Mouse (Mus musculus): ENCODE measurements around the gene Tmem151b. TPM values are rescaled to one million over a fixed set of nuclear protein-coding genes. Genes with fewer than 3 reads are reported as not detected.

The Tmem151b gene
- 0.14 and 0.17 TPM in 2 replicates for polyA plus RNA-seq (2015; fragmentation: Nextera tagmentation; extraction: Ambion mirVana)

GRCm38 (mm10) chr17:45549617-45550181, at the start of gene Tmem151b:
Gene Tmem151b (minus strand): TSS chr17:45549677.
- DNase-seq = no peak
- peak within 1 kb of the TSS; percentile 54 for H3K4me3 ChIP-seq (replicated peaks)
- no peaks in the 10 kb centered on the region for H3K36me3 ChIP-seq
- peak within 1 kb of the TSS; percentile 69 for H3K4me2 ChIP-seq
- H3K27ac ChIP-seq = no peak within 1 kb of the TSS
- no peak for ATAC-seq (ENCODE audit: low read depth)
- WGBS (ENCODE audit: insufficient replicate concordance) = 8% methylated on average over 13 of the region's 29 CpGs
- no peaks in the 10 kb centered on the region for H3K9me3 ChIP-seq (replicated peaks)
- no peak within 1 kb of the TSS for H3K9ac ChIP-seq
- peaks cover 23% of the 10 kb centered on the region for H3K4me1 ChIP-seq (replicated peaks)
- H3K27me3 ChIP-seq = peaks cover 90% of the 10 kb centered on the region

GRCm38 (mm10) chr17:45598891-45599290, 49.4 kb upstream of the Tmem151b start:
- peak overlapping the region; percentile 80 for H3K4me2 ChIP-seq
- H3K36me3 ChIP-seq = no peaks in the 10 kb centered on the region
- peak overlapping the region; percentile 69; the same call in 1 of the 2 replicates for H3K9ac ChIP-seq
- H3K4me1 ChIP-seq (replicated peaks) = peaks cover 77% of the 10 kb centered on the region
- DNase-seq (no peak), ATAC-seq (ENCODE audit: low read depth) (no peak)
- no peaks in the 10 kb centered on the region for H3K9me3 ChIP-seq (replicated peaks)
- 0 out of 2 replicates have a peak, but pooled peaks cover 7% of the 10 kb centered on the region for H3K27me3 ChIP-seq
- H3K4me3 ChIP-seq (replicated peaks) = peak overlapping the region; percentile 53; the same call in 1 of the 2 replicates
- WGBS (ENCODE audit: insufficient replicate concordance) = 54% methylated on average over 3 of the region's 3 CpGs
- H3K27ac ChIP-seq = peak overlapping the region; percentile 18; the same call in 1 of the 2 replicates

GRCm38 (mm10) chr17:45598376-45598775, 48.9 kb upstream of the Tmem151b start:
- Histone ChIP-seq H3K27ac (peak overlapping the region; percentile 18; the same call in 1 of the 2 replicates), H3K9me3 (replicated peaks) (no peaks in the 10 kb centered on the region), H3K9ac (no peak overlapping the region), H3K4me1 (replicated peaks) (peaks cover 83% of the 10 kb centered on the region), H3K4me2 (no peak overlapping the region), H3K4me3 (replicated peaks) (no peak overlapping the region), H3K36me3 (no peaks in the 10 kb centered on the region), H3K27me3 (0 out of 2 replicates have a peak, but pooled peaks cover 7% of the 10 kb centered on the region)
- ATAC-seq (ENCODE audit: low read depth) = no peak
- 73% methylated on average over 2 of the region's 2 CpGs for WGBS (ENCODE audit: insufficient replicate concordance)
- DNase-seq = no peak

- H3K9ac ChIP-seq = no peak overlapping the region
- peaks cover 89% of the 10 kb centered on the region for H3K4me1 ChIP-seq (replicated peaks)
- ATAC-seq (ENCODE audit: low read depth) (no peak), DNase-seq (no peak)
- H3K9me3 ChIP-seq (replicated peaks) = no peaks in the 10 kb centered on the region
- no peak overlapping the region for H3K4me3 ChIP-seq (replicated peaks)
- WGBS (ENCODE audit: insufficient replicate concordance) = 16% methylated on average over 3 of the region's 3 CpGs
- peak overlapping the region; percentile 16; the same call in 1 of the 2 replicates for H3K27ac ChIP-seq
- no peaks in the 10 kb centered on the region for H3K36me3 ChIP-seq
- H3K27me3 ChIP-seq = 0 out of 2 replicates have a peak, but pooled peaks cover 7% of the 10 kb centered on the region
- no peak overlapping the region for H3K4me2 ChIP-seq
These were observed 48.3 kb upstream of the Tmem151b start for GRCm38 (mm10) chr17:45597787-45598186.

GRCm38 (mm10) chr17:45596631-45597396, 47.3 kb upstream of the Tmem151b start:
- peak; percentile 70 for DNase-seq
- Histone ChIP-seq H3K27me3 (0 out of 2 replicates have a peak, but pooled peaks cover 7% of the 10 kb centered on the region), H3K9ac (peak overlapping the region; percentile 47; the same call in 1 of the 2 replicates), H3K4me3 (replicated peaks) (no peak overlapping the region), H3K27ac (peak overlapping the region; percentile 97), H3K9me3 (replicated peaks) (no peaks in the 10 kb centered on the region), H3K4me2 (0 out of 2 replicates have a peak overlapping the region, but pooled peaks have one; percentile 100), H3K36me3 (peaks cover 4% of the 10 kb centered on the region), H3K4me1 (replicated peaks) (peaks cover 91% of the 10 kb centered on the region)
- WGBS (ENCODE audit: insufficient replicate concordance) = 36% methylated on average over 11 of the region's 11 CpGs
- peak; percentile 30 for ATAC-seq (ENCODE audit: low read depth)

- H3K4me1 ChIP-seq (replicated peaks) = peaks cover 91% of the 10 kb centered on the region
- DNase-seq = no peak
- peak overlapping the region; percentile 97 for H3K27ac ChIP-seq
- WGBS (ENCODE audit: insufficient replicate concordance) = 20% methylated on average over 23 of the region's 23 CpGs
- H3K4me2 ChIP-seq = peak overlapping the region; percentile 100
- H3K4me3 ChIP-seq (replicated peaks) = peak overlapping the region; percentile 92
- H3K9ac ChIP-seq = peak overlapping the region; percentile 97
- ATAC-seq (ENCODE audit: low read depth) = no peak
- 0 out of 2 replicates have a peak, but pooled peaks cover 7% of the 10 kb centered on the region for H3K27me3 ChIP-seq
- peaks cover 13% of the 10 kb centered on the region for H3K36me3 ChIP-seq
- H3K9me3 ChIP-seq (replicated peaks) = no peaks in the 10 kb centered on the region
These were observed 46.4 kb upstream of the Tmem151b start for GRCm38 (mm10) chr17:45595736-45596390.

- Histone ChIP-seq H3K36me3 (peaks cover 21% of the 10 kb centered on the region), H3K27me3 (0 out of 2 replicates have a peak, but pooled peaks cover 2% of the 10 kb centered on the region), H3K9ac (peak overlapping the region; percentile 97), H3K4me1 (replicated peaks) (peaks cover 91% of the 10 kb centered on the region), H3K4me2 (peak overlapping the region; percentile 100), H3K27ac (peak overlapping the region; percentile 97), H3K4me3 (replicated peaks) (peak overlapping the region; percentile 92), H3K9me3 (replicated peaks) (no peaks in the 10 kb centered on the region)
- peak; percentile 42 for ATAC-seq (ENCODE audit: low read depth)
- DNase-seq = peak; percentile 74
- WGBS (ENCODE audit: insufficient replicate concordance) = under 1% methylated on average over 58 of the region's 58 CpGs
These were observed 45.6 kb upstream of the Tmem151b start for GRCm38 (mm10) chr17:45594881-45595735.

GRCm38 (mm10) chr17:45594195-45594594, 44.7 kb upstream of the Tmem151b start:
- Histone ChIP-seq H3K4me3 (replicated peaks) (peak overlapping the region; percentile 92), H3K27me3 (no peaks in the 10 kb centered on the region), H3K9ac (peak overlapping the region; percentile 97), H3K27ac (peak overlapping the region; percentile 97), H3K4me2 (peak overlapping the region; percentile 100), H3K36me3 (peaks cover 30% of the 10 kb centered on the region), H3K9me3 (replicated peaks) (no peaks in the 10 kb centered on the region), H3K4me1 (replicated peaks) (peaks cover 90% of the 10 kb centered on the region)
- no peak for ATAC-seq (ENCODE audit: low read depth)
- WGBS (ENCODE audit: insufficient replicate concordance) = 19% methylated on average over 8 of the region's 8 CpGs
- peak; percentile 35 for DNase-seq

GRCm38 (mm10) chr17:45593479-45593878, 44.0 kb upstream of the Tmem151b start:
- H3K4me3 ChIP-seq (replicated peaks) = peak overlapping the region; percentile 92
- no peaks in the 10 kb centered on the region for H3K9me3 ChIP-seq (replicated peaks)
- H3K27ac ChIP-seq = peak overlapping the region; percentile 97
- peak; percentile 84 for ATAC-seq (ENCODE audit: low read depth)
- peaks cover 86% of the 10 kb centered on the region for H3K4me1 ChIP-seq (replicated peaks)
- peak; percentile 87 for DNase-seq
- 9% methylated on average over 8 of the region's 8 CpGs for WGBS (ENCODE audit: insufficient replicate concordance)
- peak overlapping the region; percentile 100 for H3K4me2 ChIP-seq
- peak overlapping the region; percentile 97 for H3K9ac ChIP-seq
- H3K27me3 ChIP-seq = no peaks in the 10 kb centered on the region
- H3K36me3 ChIP-seq = peaks cover 37% of the 10 kb centered on the region

GRCm38 (mm10) chr17:45592606-45593431, 43.3 kb upstream of the Tmem151b start:
- Histone ChIP-seq H3K4me1 (replicated peaks) (peaks cover 82% of the 10 kb centered on the region), H3K36me3 (peaks cover 44% of the 10 kb centered on the region), H3K4me2 (peak overlapping the region; percentile 100), H3K27ac (peak overlapping the region; percentile 97), H3K4me3 (replicated peaks) (peak overlapping the region; percentile 92), H3K27me3 (no peaks in the 10 kb centered on the region), H3K9ac (peak overlapping the region; percentile 97), H3K9me3 (replicated peaks) (no peaks in the 10 kb centered on the region)
- ATAC-seq (ENCODE audit: low read depth) (peak; percentile 64), DNase-seq (no peak)
- 27% methylated on average over 8 of the region's 8 CpGs for WGBS (ENCODE audit: insufficient replicate concordance)
